Mouse (Mus musculus) myocyte (in vitro differentiated cells): ENCODE results near the gene Nfe2. TPM values are rescaled to one million over a fixed set of nuclear protein-coding genes. Genes with fewer than 3 reads are reported as not detected.

Source experiments
- H3K27me3 ChIP-seq: one replicate; pipeline ENCODE4 v1.6.1; 2011; ENCODE audit not compliant: control insufficient read depth, insufficient read depth, insufficient read length
- H3K36me3 ChIP-seq: one replicate; pipeline ENCODE4 v1.6.1; 2011; ENCODE audit not compliant: control insufficient read depth, insufficient read depth
- H3K4me2 ChIP-seq: one replicate; pipeline ENCODE4 v1.6.1; 2011; ENCODE audit warnings: low read depth, control low read depth
- H3K4me3 ChIP-seq: one replicate; pipeline ENCODE4 v1.5.1; 2011; ENCODE audit warnings: mild to moderate bottlenecking, control low read depth, moderate library complexity
- H3K79me2 ChIP-seq: one replicate; pipeline ENCODE4 v1.6.1; 2011; ENCODE audit not compliant: control insufficient read depth, insufficient read depth
- H3ac ChIP-seq: one replicate; pipeline ENCODE4 v1.6.1; 2011; ENCODE audit not compliant: control insufficient read depth, insufficient read length
- CEBPB ChIP-seq: IDR thresholded peaks from 2 replicates; pipeline ENCODE4 v1.6.1; 2011; ENCODE audit warnings: mild to moderate bottlenecking, moderate library complexity; ENCODE audit not compliant: poor library complexity, insufficient read depth, severe bottlenecking
- E2F4 ChIP-seq: IDR thresholded peaks from one replicate; pipeline ENCODE4 v1.6.1; 2011; ENCODE audit warnings: mild to moderate bottlenecking, control low read depth, moderate library complexity; ENCODE audit not compliant: insufficient read depth
- MAX ChIP-seq: IDR thresholded peaks from one replicate; pipeline ENCODE4 v1.6.1; 2011; ENCODE audit warnings: low read depth, mild to moderate bottlenecking, control low read depth
- MYOD1 ChIP-seq, 3 experiments: IDR thresholded peaks; one replicate each; pipeline ENCODE4 v1.6.1; 2011; ENCODE audit warnings: control low read depth in 2 of 3, low read depth in 2 of 3, mild to moderate bottlenecking in 2 of 3, moderate library complexity in 1 of 3; ENCODE audit not compliant: insufficient read length in 2 of 3, control insufficient read depth in 1 of 3
- MYOG ChIP-seq, 3 experiments: IDR thresholded peaks; one replicate each; pipeline ENCODE4 v1.6.1; 2011; ENCODE audit warnings: control low read depth in 2 of 3, low read depth in 2 of 3, mild to moderate bottlenecking in 2 of 3; ENCODE audit not compliant: insufficient read length in 2 of 3, control insufficient read depth in 1 of 3, insufficient read depth in 1 of 3
- POLR2A ChIP-seq: IDR thresholded peaks from one replicate; pipeline ENCODE4 v1.6.1; 2011; ENCODE audit warnings: low read depth, mild to moderate bottlenecking, control low read depth, moderate library complexity; ENCODE audit not compliant: insufficient read length
- POLR2AphosphoS2 ChIP-seq: IDR thresholded peaks from one replicate; pipeline ENCODE4 v1.6.1; 2011; ENCODE audit warnings: low read depth, control low read depth; ENCODE audit not compliant: insufficient read length
- REST ChIP-seq: IDR thresholded peaks from one replicate; pipeline ENCODE4 v1.6.1; 2011; ENCODE audit warnings: mild to moderate bottlenecking, control low read depth, moderate library complexity; ENCODE audit not compliant: insufficient read depth, insufficient read length
- SRF ChIP-seq: IDR thresholded peaks from one replicate; pipeline ENCODE4 v1.6.1; 2011; ENCODE audit warnings: low read depth; ENCODE audit not compliant: control insufficient read depth, insufficient read length
- TCF12 ChIP-seq: IDR thresholded peaks from one replicate; pipeline ENCODE4 v1.6.1; 2011; ENCODE audit warnings: mild to moderate bottlenecking, control low read depth; ENCODE audit not compliant: poor library complexity, insufficient read depth, severe bottlenecking
- TCF3 ChIP-seq: IDR thresholded peaks from one replicate; pipeline ENCODE4 v1.6.1; 2011; ENCODE audit warnings: low read depth, control low read depth; ENCODE audit not compliant: insufficient read length
- USF1 ChIP-seq: IDR thresholded peaks from one replicate; pipeline ENCODE4 v1.6.1; 2011; ENCODE audit warnings: low read depth, mild to moderate bottlenecking, control low read depth, moderate library complexity
- polyA plus RNA-seq: library from polyadenylated mRNA; unstranded; fragments of >200 nt; fragmentation: generic; extraction: Trizol; gene quantifications from one replicate; pipeline ENCODE4 v1.2.1, GENCODE M21; 2012; ENCODE audit warnings: missing spikeins

Gene Nfe2
- polyA plus RNA-seq = 0.42 TPM

- no peaks in the 10 kb centered on the region for H3K79me2 ChIP-seq
- no peak within 1 kb of the TSS for H3ac ChIP-seq
- no peak within 1 kb of the TSS for H3K4me3 ChIP-seq
- no peaks in the 10 kb centered on the region for H3K27me3 ChIP-seq
- TF ChIP-seq POLR2A (no peak), TCF12 (no peak), SRF (no peak), E2F4 (no peak), MYOD1 (IDR thresholded peaks at IDR 0.05; ENCODE audit: control insufficient read depth in 1 of 3, insufficient read length in 2 of 3, low read depth in 2 of 3) (peak in 1 of 3 experiments; percentile 1), POLR2AphosphoS2 (no peak), REST (no peak), CEBPB (peak; percentile 94)
- peak within 1 kb of the TSS; percentile 54 for H3K4me2 ChIP-seq
- no peaks in the 10 kb centered on the region for H3K36me3 ChIP-seq
Measured at GRCm38 (mm10) chr15:103257790-103258728, at the start of gene Nfe2. Gene Nfe2 (minus strand): TSS chr15:103258403.

- Histone ChIP-seq H3K36me3 (no peaks in the 10 kb centered on the region), H3K27me3 (peaks cover 4% of the 10 kb centered on the region), H3ac (no peak overlapping the region), H3K79me2 (no peaks in the 10 kb centered on the region), H3K4me2 (peak overlapping the region; percentile 36), H3K4me3 (no peak overlapping the region)
- peak in 1 of 3 experiments; percentile 3 for TF ChIP-seq MYOD1 (IDR thresholded peaks at IDR 0.05; ENCODE audit: control insufficient read depth in 1 of 3, insufficient read length in 2 of 3, low read depth in 2 of 3)
- no peak for TF ChIP-seq POLR2A
- no peak for TF ChIP-seq TCF3
- TF ChIP-seq CEBPB = peak; percentile 61; the same call in 1 of the 2 replicates
Measured at GRCm38 (mm10) chr15:103307125-103307524, 48.9 kb upstream of the Nfe2 start.

- no peaks in the 10 kb centered on the region for H3K36me3 ChIP-seq
- peak overlapping the region; percentile 89 for H3K4me2 ChIP-seq
- peaks cover 4% of the 10 kb centered on the region for H3K27me3 ChIP-seq
- TF ChIP-seq SRF (no peak), USF1 (peak; percentile 89), MYOD1 (IDR thresholded peaks at IDR 0.05; ENCODE audit: control insufficient read depth in 1 of 3, insufficient read length in 2 of 3, low read depth in 2 of 3) (peak in 2 of 3 experiments; percentile 71 to 79), CEBPB (no peak), MYOG (IDR thresholded peaks at IDR 0.05; ENCODE audit: control insufficient read depth in 1 of 3, insufficient read depth in 1 of 3, insufficient read length in 2 of 3, low read depth in 2 of 3) (peak in 1 of 3 experiments; percentile 91), TCF12 (peak; percentile 44), TCF3 (peak; percentile 28)
- H3ac ChIP-seq = no peak overlapping the region
- peak overlapping the region; percentile 27 for H3K4me3 ChIP-seq
- no peaks in the 10 kb centered on the region for H3K79me2 ChIP-seq
Measured at GRCm38 (mm10) chr15:103305792-103306645, 47.8 kb upstream of the Nfe2 start.

DNA sequence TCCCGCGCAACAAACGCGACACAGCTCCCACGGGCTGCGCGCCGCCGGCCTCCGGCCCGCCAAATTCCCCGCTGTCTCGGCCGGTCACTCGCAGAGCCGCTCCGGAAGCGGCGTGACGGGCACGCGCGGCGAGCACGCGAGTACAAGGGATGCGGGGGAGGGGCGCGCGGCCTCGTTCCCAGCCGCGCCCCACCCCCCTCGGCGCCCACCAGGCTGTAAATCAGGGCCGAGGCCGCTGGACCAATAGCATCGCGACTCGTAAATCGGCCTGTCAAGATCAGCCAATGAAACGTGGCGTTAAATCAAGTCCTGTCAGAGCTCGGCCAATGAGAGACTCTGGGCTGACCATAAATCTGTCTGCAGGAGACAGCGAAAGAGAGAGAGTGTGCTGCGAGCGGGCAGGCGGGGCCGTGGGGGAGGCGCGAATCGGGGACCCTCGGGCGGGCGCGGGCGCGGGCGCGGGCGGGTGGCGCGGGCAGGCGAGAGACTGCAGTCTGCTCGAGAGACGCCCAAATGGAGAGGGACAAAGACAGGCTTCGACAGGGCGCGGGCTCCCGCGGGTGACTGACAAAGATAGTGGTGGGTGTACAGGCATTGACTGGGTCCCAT lies 47.0 kb upstream of the Nfe2 start:
- H3K36me3 ChIP-seq = no peaks in the 10 kb centered on the region
- H3K27me3 ChIP-seq = peaks cover 4% of the 10 kb centered on the region
- peak overlapping the region; percentile 89 for H3K4me2 ChIP-seq
- H3K4me3 ChIP-seq = peak overlapping the region; percentile 27
- no peaks in the 10 kb centered on the region for H3K79me2 ChIP-seq
- no peak overlapping the region for H3ac ChIP-seq
- TF ChIP-seq REST (no peak), POLR2AphosphoS2 (peak; percentile 75), E2F4 (peak; percentile 63), SRF (peak; percentile 22), TCF3 (peak; percentile 59), MYOD1 (IDR thresholded peaks at IDR 0.05; ENCODE audit: control insufficient read depth in 1 of 3, insufficient read length in 2 of 3, low read depth in 2 of 3) (peak in 2 of 3 experiments; percentile 75 to 76), USF1 (peak; percentile 3), MYOG (IDR thresholded peaks at IDR 0.05; ENCODE audit: control insufficient read depth in 1 of 3, insufficient read depth in 1 of 3, insufficient read length in 2 of 3, low read depth in 2 of 3) (peak in 1 of 3 experiments; percentile 63), POLR2A (peak; percentile 71), MAX (no peak), CEBPB (no peak), TCF12 (peak; percentile 51)
